Mouse (Mus musculus) small intestine, adult 2 months (tissue): ENCODE measurements at regions not wholly inside any gene's neighbourhood (a gene's known extent, or its start where the extent isn't known, plus 50 kb on each side); places are given as distances from the start of the nearest gene placed in this dataset.

Experiments
- H3K27ac ChIP-seq: fragments of 200-500 bp; 2 replicates; pipeline ENCODE4 v1.5.1; 2012; ENCODE audit warnings: low read depth, low read length, control low read depth, inconsistent platforms; ENCODE audit not compliant: insufficient read depth
- H3K27me3 ChIP-seq: fragments of 200-500 bp; 2 replicates; pipeline ENCODE4 v1.6.1; 2012; ENCODE audit warnings: mild to moderate bottlenecking, moderate library complexity, low read length, inconsistent platforms; ENCODE audit not compliant: control insufficient read depth, insufficient read depth
- H3K36me3 ChIP-seq: fragments of 200-500 bp; 2 replicates; pipeline ENCODE4 v1.6.1; 2012; ENCODE audit warnings: mild to moderate bottlenecking, low read length, control low read depth, inconsistent platforms; ENCODE audit not compliant: control insufficient read depth, insufficient read depth
- H3K4me1 ChIP-seq: fragments of 200-500 bp; 2 replicates; pipeline ENCODE4 v1.6.1; 2012; ENCODE audit warnings: low read length, inconsistent platforms, mixed read lengths; ENCODE audit not compliant: control insufficient read depth, insufficient read depth, insufficient read length
- H3K4me3 ChIP-seq: fragments of 200-500 bp; 2 replicates; pipeline ENCODE4 v1.5.1; 2012; ENCODE audit warnings: low read depth, mild to moderate bottlenecking, control low read depth, inconsistent platforms, low read length, moderate library complexity
- CTCF ChIP-seq: fragments of 200-500 bp; IDR thresholded peaks from 2 replicates; pipeline ENCODE4 v1.5.1; 2012; ENCODE audit warnings: low read depth, mild to moderate bottlenecking, control low read depth, inconsistent platforms, low read length, moderate library complexity, mixed read lengths; ENCODE audit not compliant: insufficient replicate concordance, insufficient read length; ENCODE audit errors: extremely low read depth
- POLR2A ChIP-seq: fragments of 200-500 bp; IDR thresholded peaks from 2 replicates; pipeline ENCODE4 v1.6.1; 2012; ENCODE audit warnings: low read depth, mild to moderate bottlenecking, control low read depth, inconsistent platforms, low read length, moderate library complexity
- WGBS: fragments of 180-500 bp; shearing (Covaris S2); methylation state at CpG from one replicate; pipeline ENCODE4 v1.1.7; 2018; 5-methylcytosine and 5-hydroxymethylcytosine counted together

GRCm38 (mm10) chr6:6357477-6357876 is 140.5 kb upstream of the Slc25a13 start:
- Histone ChIP-seq H3K27me3 (0 out of 2 replicates have a peak, but pooled peaks cover 2% of the 10 kb centered on the region), H3K4me3 (no peak overlapping the region), H3K27ac (no peak overlapping the region), H3K4me1 (no peaks in the 10 kb centered on the region), H3K36me3 (no peaks in the 10 kb centered on the region)
- WGBS: 71% methylated on average over 2 of the region's 2 CpGs
- TF ChIP-seq CTCF (no peak), POLR2A (no peak)

DNA sequence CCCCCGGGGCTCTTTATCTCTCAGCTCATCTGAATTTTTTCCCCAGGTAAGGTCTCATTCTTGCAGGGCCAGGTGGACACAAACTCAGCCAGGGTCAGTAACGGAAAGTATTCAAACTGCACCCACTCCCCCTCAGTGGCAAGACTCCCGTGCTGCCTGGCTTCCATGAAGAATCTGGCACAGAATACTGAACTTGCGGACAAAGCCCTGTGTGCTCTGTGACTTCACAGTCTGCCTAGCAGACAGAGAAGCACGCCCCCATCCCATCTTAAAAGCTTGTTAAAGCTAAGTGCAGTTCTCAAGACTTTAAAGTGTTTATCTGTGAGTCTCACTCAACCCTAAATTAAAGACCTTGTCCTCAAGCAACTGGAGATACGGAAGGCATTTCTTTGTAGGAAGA is 140.0 kb upstream of the Slc25a13 start:
- 68% methylated on average over 6 of the region's 6 CpGs for WGBS
- H3K27me3 ChIP-seq: no peaks in the 10 kb centered on the region
- TF ChIP-seq CTCF (no peak), POLR2A (no peak)
- no peak overlapping the region for H3K27ac ChIP-seq
- no peak overlapping the region for H3K4me3 ChIP-seq
- H3K4me1 ChIP-seq: no peaks in the 10 kb centered on the region
- no peaks in the 10 kb centered on the region for H3K36me3 ChIP-seq

DNA sequence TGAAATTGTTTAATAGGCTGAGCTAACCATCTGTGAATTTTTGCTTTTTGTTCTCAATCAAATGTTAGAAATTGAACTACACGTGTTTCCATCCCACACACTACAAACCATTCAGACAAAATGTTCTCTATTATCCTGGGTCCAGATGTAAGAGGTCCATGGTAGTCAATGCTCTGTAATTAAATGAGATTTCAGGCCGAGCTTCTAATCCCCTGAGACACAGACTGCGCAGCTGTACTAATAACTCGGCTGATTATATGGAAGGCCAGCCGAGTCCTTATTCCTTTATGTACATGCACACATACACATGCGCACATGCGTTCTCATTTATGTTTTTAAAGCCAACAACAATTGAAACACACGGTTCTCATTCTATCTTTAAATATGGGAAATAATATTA is 118.3 kb upstream of the Slc25a13 start:
- no peak for TF ChIP-seq POLR2A
- no peak for TF ChIP-seq CTCF
- H3K27ac ChIP-seq: no peak overlapping the region
- 89% methylated on average over 8 of the region's 8 CpGs for WGBS
- no peak overlapping the region for H3K4me3 ChIP-seq
- H3K27me3 ChIP-seq: no peaks in the 10 kb centered on the region
- H3K36me3 ChIP-seq: no peaks in the 10 kb centered on the region
- no peaks in the 10 kb centered on the region for H3K4me1 ChIP-seq

GRCm38 (mm10) chr6:6330271-6330670 is 113.3 kb upstream of the Slc25a13 start:
- no peak overlapping the region for H3K27ac ChIP-seq
- TF ChIP-seq CTCF (no peak), POLR2A (no peak)
- no peak overlapping the region for H3K4me3 ChIP-seq
- no peaks in the 10 kb centered on the region for H3K36me3 ChIP-seq
- H3K27me3 ChIP-seq: no peaks in the 10 kb centered on the region
- no peaks in the 10 kb centered on the region for H3K4me1 ChIP-seq
- 72% methylated on average over 1 of the region's 1 CpGs for WGBS

DNA sequence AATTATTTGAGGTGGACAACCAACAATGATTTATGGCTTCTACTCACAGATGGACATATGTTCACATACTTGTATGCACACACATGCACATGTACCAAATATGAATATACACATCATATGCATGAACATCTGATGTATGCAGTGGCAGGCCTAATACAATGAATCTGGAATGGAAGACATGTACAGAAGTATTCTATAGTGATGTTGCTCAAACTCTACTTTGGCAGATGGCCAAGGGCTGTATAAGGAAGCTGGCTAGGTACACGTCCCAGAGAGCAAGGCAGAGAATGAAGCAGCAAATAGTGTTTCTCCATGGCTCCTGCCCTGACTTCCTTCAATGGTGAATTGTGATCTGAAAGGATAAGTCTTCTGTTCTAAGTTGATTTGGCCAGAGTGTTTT is 108.5 kb upstream of the Slc25a13 start:
- whole genome bisulfite sequencing: 15% methylated on average over 1 of the region's 1 CpGs

DNA sequence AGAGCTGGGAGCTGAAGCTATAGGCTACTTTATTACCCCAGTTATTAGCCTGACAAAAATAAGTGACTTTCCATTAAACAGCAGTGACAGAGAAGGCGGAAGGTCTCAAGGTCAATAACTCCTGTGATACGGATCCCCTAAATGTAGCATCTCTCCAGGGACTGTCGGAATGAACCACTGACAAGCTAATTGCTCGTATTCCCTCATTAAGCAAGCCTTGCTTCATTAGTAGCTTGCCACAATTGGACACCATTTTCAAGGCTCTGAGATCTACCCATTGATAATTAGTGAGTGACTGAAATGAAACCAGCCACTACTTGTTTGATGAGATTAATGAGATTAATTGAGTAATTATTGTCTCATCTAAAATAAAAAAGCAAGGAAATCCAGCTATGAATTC is 99.8 kb upstream of the Slc25a13 start:
- TF ChIP-seq CTCF (no peak), POLR2A (no peak)
- no peak overlapping the region for H3K4me3 ChIP-seq
- 80% methylated on average over 4 of the region's 4 CpGs for WGBS
- no peak overlapping the region for H3K27ac ChIP-seq
- H3K36me3 ChIP-seq: no peaks in the 10 kb centered on the region
- no peaks in the 10 kb centered on the region for H3K27me3 ChIP-seq
- no peaks in the 10 kb centered on the region for H3K4me1 ChIP-seq

More for the DNA sequence above, 108.5 kb upstream of the Slc25a13 start:
- H3K27me3 ChIP-seq: no peaks in the 10 kb centered on the region
- H3K4me1 ChIP-seq: no peaks in the 10 kb centered on the region
- H3K36me3 ChIP-seq: no peaks in the 10 kb centered on the region
- TF ChIP-seq CTCF (no peak), POLR2A (no peak)
- no peak overlapping the region for H3K27ac ChIP-seq
- H3K4me3 ChIP-seq: no peak overlapping the region

- H3K27ac ChIP-seq: no peak overlapping the region
- H3K36me3 ChIP-seq: no peaks in the 10 kb centered on the region
- no peaks in the 10 kb centered on the region for H3K4me1 ChIP-seq
- no peaks in the 10 kb centered on the region for H3K27me3 ChIP-seq
- no peak overlapping the region for H3K4me3 ChIP-seq
- no peak for TF ChIP-seq POLR2A
- no peak for TF ChIP-seq CTCF
- 85% methylated on average over 6 of the region's 6 CpGs for WGBS
Measured at GRCm38 (mm10) chr6:6313171-6313570, 96.2 kb upstream of the Slc25a13 start.

- Histone ChIP-seq H3K36me3 (no peaks in the 10 kb centered on the region), H3K4me1 (no peaks in the 10 kb centered on the region), H3K27me3 (no peaks in the 10 kb centered on the region), H3K4me3 (no peak overlapping the region), H3K27ac (no peak overlapping the region)
- TF ChIP-seq CTCF (no peak), POLR2A (no peak)
- 65% methylated on average over 3 of the region's 3 CpGs for WGBS
Measured at GRCm38 (mm10) chr6:6310213-6310612, 93.2 kb upstream of the Slc25a13 start.
